Mouse (Mus musculus) embryonic facial prominence, embryonic 15.5 days (tissue): Measurements from ENCODE around the gene Dclk2. TPM values are rescaled to one million over a fixed set of nuclear protein-coding genes. Genes with fewer than 3 reads are reported as not detected.

Source experiments
- ATAC-seq: fragments of 200-750 bp; cut with Nextera tagmentation; 2 replicates; pipeline ENCODE4 v1.8.0; 2017; ENCODE audit warnings: low read depth, moderate TSS enrichment; ENCODE audit not compliant: insufficient number of reproducible peaks, low FRiP score, low TSS enrichment
- H3K27ac ChIP-seq: fragments of 300-500 bp; sonication (generic); replicated peaks from 2 replicates; pipeline ENCODE4 v1.5.1; 2015; ENCODE audit warnings: mild to moderate bottlenecking, inconsistent platforms
- H3K27me3 ChIP-seq: fragments of 300-500 bp; sonication (generic); 2 replicates; pipeline ENCODE4 v1.6.1; 2015; ENCODE audit warnings: inconsistent platforms
- H3K36me3 ChIP-seq: fragments of 300-500 bp; sonication (generic); 2 replicates; pipeline ENCODE4 v1.6.1; 2015; ENCODE audit warnings: mild to moderate bottlenecking, inconsistent platforms
- H3K4me1 ChIP-seq: fragments of 300-500 bp; sonication (generic); 2 replicates; pipeline ENCODE4 v1.6.1; 2015; ENCODE audit warnings: inconsistent platforms
- H3K4me2 ChIP-seq: fragments of 300-500 bp; sonication (generic); replicated peaks from 2 replicates; pipeline ENCODE4 v1.6.1; 2015; ENCODE audit warnings: mild to moderate bottlenecking, inconsistent platforms
- H3K4me3 ChIP-seq: fragments of 300-500 bp; sonication (generic); replicated peaks from 2 replicates; pipeline ENCODE4 v1.5.1; 2015; ENCODE audit warnings: mild to moderate bottlenecking, inconsistent platforms
- H3K9ac ChIP-seq: fragments of 300-500 bp; sonication (generic); 2 replicates; pipeline ENCODE4 v1.6.1; 2015; ENCODE audit warnings: inconsistent platforms
- H3K9me3 ChIP-seq: fragments of 300-500 bp; sonication (generic); replicated peaks from 2 replicates; pipeline ENCODE4 v1.6.1; 2016; ENCODE audit warnings: inconsistent platforms
- WGBS: fragments of 180-500 bp; shearing (Covaris S2); methylation state at CpG from one replicate; pipeline ENCODE4 v1.1.7; 2015; 5-methylcytosine and 5-hydroxymethylcytosine counted together
- polyA plus RNA-seq: library from polyadenylated mRNA; unstranded; fragments of >200 nt; fragmentation: Nextera tagmentation; extraction: Ambion mirVana; gene quantifications from 2 replicates; pipeline ENCODE4 v1.2.1, GENCODE M21; 2015

The Dclk2 gene
- 12.5 and 13.9 TPM in 2 replicates for polyA plus RNA-seq

- peaks cover 15% of the 10 kb centered on the region; the same call in 1 of the 2 replicates for H3K27me3 ChIP-seq
- under 1% methylated on average over 89 of the region's 91 CpGs for WGBS
- H3K4me3 ChIP-seq: peak within 1 kb of the TSS; percentile 83
- H3K9ac ChIP-seq: peak within 1 kb of the TSS; percentile 58
- no peaks in the 10 kb centered on the region for H3K9me3 ChIP-seq
- H3K4me2 ChIP-seq: peak within 1 kb of the TSS; percentile 92
- peaks cover 16% of the 10 kb centered on the region for H3K4me1 ChIP-seq
- ATAC-seq: peak; percentile 91
- peak within 1 kb of the TSS; percentile 78 for H3K27ac ChIP-seq
- no peaks in the 10 kb centered on the region for H3K36me3 ChIP-seq
Measured at GRCm38 (mm10) chr3:86920343-86921083, at the start of gene Dclk2. Gene Dclk2, minus strand, starts transcription at chr3:86920852.

GRCm38 (mm10) chr3:86962665-86963435 is 42.2 kb upstream of the Dclk2 start:
- no peaks in the 10 kb centered on the region for H3K4me1 ChIP-seq
- H3K27ac ChIP-seq: no peak overlapping the region
- 79% methylated on average over 17 of the region's 17 CpGs for WGBS
- no peak overlapping the region for H3K4me2 ChIP-seq
- no peak overlapping the region for H3K4me3 ChIP-seq
- no peak overlapping the region for H3K9ac ChIP-seq
- no peaks in the 10 kb centered on the region for H3K27me3 ChIP-seq
- H3K36me3 ChIP-seq: no peaks in the 10 kb centered on the region
- no peak for ATAC-seq
- no peaks in the 10 kb centered on the region for H3K9me3 ChIP-seq

- no peak for ATAC-seq
- H3K4me1 ChIP-seq: no peaks in the 10 kb centered on the region
- no peak overlapping the region for H3K9ac ChIP-seq
- H3K27ac ChIP-seq: no peak overlapping the region
- no peaks in the 10 kb centered on the region for H3K27me3 ChIP-seq
- H3K4me2 ChIP-seq: no peak overlapping the region
- 83% methylated on average over 2 of the region's 2 CpGs for WGBS
- no peaks in the 10 kb centered on the region for H3K36me3 ChIP-seq
- no peak overlapping the region for H3K4me3 ChIP-seq
- no peaks in the 10 kb centered on the region for H3K9me3 ChIP-seq
Measured at GRCm38 (mm10) chr3:86961395-86961669, 40.7 kb upstream of the Dclk2 start.

GRCm38 (mm10) chr3:86960656-86961394 is 40.2 kb upstream of the Dclk2 start:
- H3K27me3 ChIP-seq: no peaks in the 10 kb centered on the region
- no peak overlapping the region for H3K4me2 ChIP-seq
- no peak overlapping the region for H3K4me3 ChIP-seq
- no peak overlapping the region for H3K9ac ChIP-seq
- no peaks in the 10 kb centered on the region for H3K4me1 ChIP-seq
- H3K36me3 ChIP-seq: no peaks in the 10 kb centered on the region
- H3K9me3 ChIP-seq: no peaks in the 10 kb centered on the region
- no peak for ATAC-seq
- no peak overlapping the region for H3K27ac ChIP-seq
- 84% methylated on average over 17 of the region's 17 CpGs for WGBS

- no peak overlapping the region for H3K9ac ChIP-seq
- 84% methylated on average over 7 of the region's 7 CpGs for WGBS
- no peak for ATAC-seq
Measured at GRCm38 (mm10) chr3:86959088-86959487, 38.4 kb upstream of the Dclk2 start.

GRCm38 (mm10) chr3:86955376-86955775 is 34.7 kb upstream of the Dclk2 start:
- Histone ChIP-seq H3K36me3 (no peaks in the 10 kb centered on the region), H3K4me2 (no peak overlapping the region), H3K9me3 (0 out of 2 replicates have a peak, but pooled peaks cover 3% of the 10 kb centered on the region), H3K9ac (no peak overlapping the region), H3K27ac (no peak overlapping the region), H3K4me3 (no peak overlapping the region), H3K27me3 (no peaks in the 10 kb centered on the region), H3K4me1 (no peaks in the 10 kb centered on the region)
- no peak for ATAC-seq
- 15% methylated on average over 4 of the region's 4 CpGs for WGBS

More at GRCm38 (mm10) chr3:86959088-86959487, 38.4 kb upstream of the Dclk2 start:
- Histone ChIP-seq H3K4me3 (no peak overlapping the region), H3K36me3 (no peaks in the 10 kb centered on the region), H3K27me3 (no peaks in the 10 kb centered on the region), H3K27ac (no peak overlapping the region), H3K4me1 (no peaks in the 10 kb centered on the region), H3K9me3 (no peaks in the 10 kb centered on the region), H3K4me2 (no peak overlapping the region)

GRCm38 (mm10) chr3:86954521-86954920 is 33.9 kb upstream of the Dclk2 start:
- Histone ChIP-seq H3K4me1 (no peaks in the 10 kb centered on the region), H3K27ac (no peak overlapping the region), H3K9ac (no peak overlapping the region), H3K9me3 (0 out of 2 replicates have a peak, but pooled peaks cover 3% of the 10 kb centered on the region), H3K4me3 (no peak overlapping the region), H3K27me3 (no peaks in the 10 kb centered on the region), H3K4me2 (no peak overlapping the region), H3K36me3 (no peaks in the 10 kb centered on the region)
- ATAC-seq: no peak
- WGBS: 18% methylated on average over 1 of the region's 1 CpGs

GRCm38 (mm10) chr3:86953819-86954218 is 33.2 kb upstream of the Dclk2 start:
- 0 out of 2 replicates have a peak, but pooled peaks cover 3% of the 10 kb centered on the region for H3K9me3 ChIP-seq
- H3K36me3 ChIP-seq: no peaks in the 10 kb centered on the region
- no peak overlapping the region for H3K9ac ChIP-seq
- H3K27ac ChIP-seq: no peak overlapping the region
- H3K4me1 ChIP-seq: no peaks in the 10 kb centered on the region
- H3K4me3 ChIP-seq: no peak overlapping the region
- H3K4me2 ChIP-seq: no peak overlapping the region
- no peaks in the 10 kb centered on the region for H3K27me3 ChIP-seq
- 84% methylated on average over 4 of the region's 4 CpGs for WGBS
- no peak for ATAC-seq

- no peak for ATAC-seq
- WGBS: 55% methylated on average over 2 of the region's 2 CpGs
Measured at GRCm38 (mm10) chr3:86950652-86951051, 30.0 kb upstream of the Dclk2 start.

GRCm38 (mm10) chr3:86936254-86936836 is 15.7 kb upstream of the Dclk2 start:
- H3K4me1 ChIP-seq: no peaks in the 10 kb centered on the region
- ATAC-seq: no peak
- H3K9me3 ChIP-seq: no peaks in the 10 kb centered on the region
- no peak overlapping the region for H3K9ac ChIP-seq
- H3K36me3 ChIP-seq: no peaks in the 10 kb centered on the region
- no peaks in the 10 kb centered on the region for H3K27me3 ChIP-seq
- H3K4me2 ChIP-seq: no peak overlapping the region
- no peak overlapping the region for H3K4me3 ChIP-seq
- no peak overlapping the region for H3K27ac ChIP-seq
- WGBS: 10% methylated on average over 2 of the region's 2 CpGs

More at GRCm38 (mm10) chr3:86950652-86951051, 30.0 kb upstream of the Dclk2 start:
- H3K4me3 ChIP-seq: no peak overlapping the region
- no peak overlapping the region for H3K9ac ChIP-seq
- H3K9me3 ChIP-seq: 0 out of 2 replicates have a peak, but pooled peaks cover 3% of the 10 kb centered on the region
- H3K36me3 ChIP-seq: no peaks in the 10 kb centered on the region
- no peaks in the 10 kb centered on the region for H3K27me3 ChIP-seq
- no peaks in the 10 kb centered on the region for H3K4me1 ChIP-seq
- no peak overlapping the region for H3K4me2 ChIP-seq
- H3K27ac ChIP-seq: no peak overlapping the region

GRCm38 (mm10) chr3:86933446-86933845 is 12.8 kb upstream of the Dclk2 start:
- no peak overlapping the region for H3K4me2 ChIP-seq
- H3K36me3 ChIP-seq: no peaks in the 10 kb centered on the region
- H3K27ac ChIP-seq: no peak overlapping the region
- no peak overlapping the region for H3K9ac ChIP-seq
- 77% methylated on average over 7 of the region's 7 CpGs for WGBS
- no peaks in the 10 kb centered on the region for H3K4me1 ChIP-seq
- no peaks in the 10 kb centered on the region for H3K9me3 ChIP-seq
- H3K27me3 ChIP-seq: no peaks in the 10 kb centered on the region
- no peak overlapping the region for H3K4me3 ChIP-seq
- ATAC-seq: no peak
